Mouse (Mus musculus) midbrain, embryonic 11.5 days (tissue): Measurements from ENCODE around the gene Pomc. TPM values are rescaled to one million over a fixed set of nuclear protein-coding genes. Genes with fewer than 3 reads are reported as not detected.
"Not testable (repeated sequence)": the region's sequence is repeated elsewhere in the genome, so short reads cannot be mapped to it uniquely, and the experiment has no call there.

ENCODE experiments used
- ATAC-seq: fragments of 200-750 bp; cut with Nextera tagmentation; 2 replicates; pipeline ENCODE4 v1.8.0; 2017; ENCODE audit warnings: moderate TSS enrichment, moderate library complexity; ENCODE audit not compliant: low FRiP score
- DNase-seq: peaks from one replicate; pipeline ENCODE4 v3.0.0; 2015; ENCODE audit warnings: low spot score; ENCODE audit errors: missing footprints
- H3K27ac ChIP-seq: fragments of 300-500 bp; sonication (generic); 2 replicates; pipeline ENCODE4 v1.5.1; 2014; ENCODE audit warnings: low read depth, low read length
- H3K27me3 ChIP-seq: fragments of 300-500 bp; sonication (generic); 2 replicates; pipeline ENCODE4 v1.6.1; 2014; ENCODE audit warnings: mild to moderate bottlenecking, low read length, moderate library complexity, mixed read lengths; ENCODE audit not compliant: control insufficient read depth, insufficient read depth
- H3K36me3 ChIP-seq: fragments of 300-500 bp; sonication (generic); 2 replicates; pipeline ENCODE4 v1.6.1; 2014; ENCODE audit warnings: mild to moderate bottlenecking, low read length, moderate library complexity, mixed read lengths; ENCODE audit not compliant: control insufficient read depth, insufficient read depth
- H3K4me1 ChIP-seq: fragments of 300-500 bp; sonication (generic); 2 replicates; pipeline ENCODE4 v1.6.1; 2014; ENCODE audit warnings: low read length; ENCODE audit not compliant: control insufficient read depth, insufficient read depth
- H3K4me2 ChIP-seq: fragments of 300-500 bp; sonication (generic); 2 replicates; pipeline ENCODE4 v1.6.1; 2014; ENCODE audit warnings: mild to moderate bottlenecking, moderate library complexity
- H3K4me3 ChIP-seq: fragments of 300-500 bp; sonication (generic); 2 replicates; pipeline ENCODE4 v1.5.1; 2014; ENCODE audit warnings: low read depth, low read length
- H3K9ac ChIP-seq: fragments of 300-500 bp; sonication (generic); 2 replicates; pipeline ENCODE4 v1.6.1; 2014; ENCODE audit warnings: low read length
- H3K9me3 ChIP-seq: fragments of 300-500 bp; sonication (generic); 2 replicates; pipeline ENCODE4 v1.6.1; 2016; ENCODE audit warnings: low read length; ENCODE audit not compliant: control insufficient read depth
- WGBS: fragments of 180-500 bp; shearing (Covaris S2); extraction: QIAGEN DNeasy Blood & Tissue Kit; methylation state at CpG from one replicate; pipeline ENCODE4 v1.1.7; 2014; 5-methylcytosine and 5-hydroxymethylcytosine counted together
- polyA plus RNA-seq: library from polyadenylated mRNA; unstranded; fragments of >200 nt; fragmentation: Nextera tagmentation; extraction: Ambion mirVana; gene quantifications from 2 replicates; pipeline ENCODE4 v1.2.1, GENCODE M21; 2014

Gene Pomc
- polyA plus RNA-seq, 1 experiment from 2014 or later, result 6.9 TPM

DNA sequence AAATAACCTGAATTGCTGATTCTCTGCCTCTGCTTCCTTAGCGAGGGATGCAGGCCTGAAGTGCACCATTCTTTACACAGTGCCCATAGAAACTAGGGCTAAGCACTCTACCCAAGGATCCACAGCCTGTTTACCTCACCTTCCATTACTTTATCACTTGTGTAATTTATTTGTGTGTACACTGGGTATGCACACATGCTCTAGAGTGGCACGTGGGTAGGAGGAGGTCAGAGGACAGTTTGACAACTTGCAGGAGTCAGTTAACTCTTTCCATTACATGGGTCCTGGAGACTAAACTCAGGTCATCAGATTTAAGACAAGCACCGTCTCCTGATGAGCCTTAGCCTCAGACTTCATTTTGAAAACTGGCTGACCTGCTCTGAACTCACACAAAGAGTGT lies 36.2 kb upstream of the Pomc start:
- no peaks in the 10 kb centered on the region for H3K27me3 ChIP-seq
- ATAC-seq (no peak), DNase-seq (no peak)
- H3K4me1 ChIP-seq, result peaks cover 9% of the 10 kb centered on the region
- H3K27ac ChIP-seq, result no peak overlapping the region
- H3K4me3 ChIP-seq, result no peak overlapping the region
- no peaks in the 10 kb centered on the region for H3K9me3 ChIP-seq
- no peak overlapping the region for H3K9ac ChIP-seq
- H3K36me3 ChIP-seq, result no peaks in the 10 kb centered on the region
- 74% methylated on average over 3 of the region's 3 CpGs for WGBS
- H3K4me2 ChIP-seq, result no peak overlapping the region

DNA sequence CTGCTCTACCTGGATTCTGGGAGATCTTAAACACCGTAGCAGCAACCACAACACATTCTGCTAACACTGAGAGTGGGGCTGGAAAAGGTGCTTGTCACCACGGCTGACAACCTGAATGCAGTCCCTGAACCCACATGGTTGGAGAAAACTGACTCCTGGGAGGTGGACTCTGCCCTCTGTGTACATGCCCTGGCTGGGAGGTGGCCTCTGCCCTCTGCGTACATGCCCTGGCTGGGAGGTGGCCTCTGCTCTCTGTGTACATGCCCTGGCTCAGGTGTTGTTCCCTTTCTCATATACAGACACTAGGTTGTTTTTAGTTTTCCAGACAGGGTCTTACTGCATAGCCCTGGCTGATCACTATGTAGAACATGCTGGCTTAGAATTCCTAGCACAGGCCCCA lies 35.3 kb upstream of the Pomc start:
- Histone ChIP-seq H3K9ac (no peak overlapping the region), H3K27ac (no peak overlapping the region), H3K9me3 (no peaks in the 10 kb centered on the region), H3K36me3 (no peaks in the 10 kb centered on the region), H3K27me3 (no peaks in the 10 kb centered on the region), H3K4me2 (no peak overlapping the region), H3K4me3 (no peak overlapping the region), H3K4me1 (peaks cover 9% of the 10 kb centered on the region)
- ATAC-seq (no peak), DNase-seq (no peak)
- 81% methylated on average over 3 of the region's 3 CpGs for WGBS

DNA sequence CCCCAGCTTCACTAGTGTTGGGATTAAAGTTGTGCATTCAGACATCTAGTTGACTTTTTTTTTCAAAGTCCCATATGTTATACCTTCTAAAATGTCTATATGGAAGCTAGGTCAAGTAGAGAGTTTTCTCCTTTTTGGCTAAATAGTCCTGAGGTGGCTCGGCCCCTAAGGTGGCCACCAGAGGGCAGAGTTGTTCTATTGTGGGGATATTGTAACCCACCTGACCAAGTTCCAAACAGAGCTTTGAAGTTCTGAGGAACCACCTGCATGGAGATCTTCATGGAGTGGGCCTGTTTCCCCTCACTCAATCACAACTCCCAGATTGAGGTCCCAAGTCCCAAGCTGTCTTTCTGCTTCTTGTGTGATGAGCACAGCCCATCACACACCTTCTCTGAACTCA lies 28.6 kb upstream of the Pomc start:
- H3K9me3 ChIP-seq, result no peaks in the 10 kb centered on the region
- H3K36me3 ChIP-seq, result no peaks in the 10 kb centered on the region
- H3K9ac ChIP-seq, result no peak overlapping the region
- H3K4me2 ChIP-seq, result no peak overlapping the region
- no peak overlapping the region for H3K27ac ChIP-seq
- DNase-seq, result peak; percentile 93
- 0% methylated on average over 1 of the region's 1 CpGs for WGBS
- H3K4me1 ChIP-seq, result peaks cover 2% of the 10 kb centered on the region; the same call in 1 of the 2 replicates
- H3K4me3 ChIP-seq, result no peak overlapping the region
- H3K27me3 ChIP-seq, result no peaks in the 10 kb centered on the region
- peak; percentile 55; the same call in 1 of the 2 replicates for ATAC-seq

DNA sequence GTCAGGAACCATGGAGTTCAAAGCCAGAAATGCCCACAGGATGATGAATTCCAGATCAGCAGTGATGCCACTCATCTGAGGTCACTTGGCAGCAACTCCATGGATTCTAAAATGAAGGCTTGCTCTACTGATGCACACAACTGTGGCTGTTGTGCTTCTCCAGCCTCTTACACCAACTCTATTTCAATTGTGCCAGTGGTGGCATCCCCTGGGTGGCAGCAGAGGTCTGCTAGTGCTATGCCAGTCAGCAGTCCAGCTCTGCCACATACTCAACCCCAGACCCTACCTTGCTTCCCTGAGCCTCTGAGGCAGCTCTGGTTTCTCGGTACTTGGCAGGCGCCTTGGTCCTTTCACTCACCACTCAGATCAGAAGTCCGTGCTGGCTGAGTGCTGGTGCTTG lies 25.9 kb upstream of the Pomc start:
- Histone ChIP-seq H3K4me3 (no peak overlapping the region), H3K27ac (no peak overlapping the region), H3K9ac (no peak overlapping the region), H3K9me3 (no peaks in the 10 kb centered on the region), H3K27me3 (no peaks in the 10 kb centered on the region), H3K36me3 (no peaks in the 10 kb centered on the region), H3K4me2 (no peak overlapping the region), H3K4me1 (no peaks in the 10 kb centered on the region)
- WGBS, result 74% methylated on average over 3 of the region's 3 CpGs
- ATAC-seq (no peak), DNase-seq (no peak)

DNA sequence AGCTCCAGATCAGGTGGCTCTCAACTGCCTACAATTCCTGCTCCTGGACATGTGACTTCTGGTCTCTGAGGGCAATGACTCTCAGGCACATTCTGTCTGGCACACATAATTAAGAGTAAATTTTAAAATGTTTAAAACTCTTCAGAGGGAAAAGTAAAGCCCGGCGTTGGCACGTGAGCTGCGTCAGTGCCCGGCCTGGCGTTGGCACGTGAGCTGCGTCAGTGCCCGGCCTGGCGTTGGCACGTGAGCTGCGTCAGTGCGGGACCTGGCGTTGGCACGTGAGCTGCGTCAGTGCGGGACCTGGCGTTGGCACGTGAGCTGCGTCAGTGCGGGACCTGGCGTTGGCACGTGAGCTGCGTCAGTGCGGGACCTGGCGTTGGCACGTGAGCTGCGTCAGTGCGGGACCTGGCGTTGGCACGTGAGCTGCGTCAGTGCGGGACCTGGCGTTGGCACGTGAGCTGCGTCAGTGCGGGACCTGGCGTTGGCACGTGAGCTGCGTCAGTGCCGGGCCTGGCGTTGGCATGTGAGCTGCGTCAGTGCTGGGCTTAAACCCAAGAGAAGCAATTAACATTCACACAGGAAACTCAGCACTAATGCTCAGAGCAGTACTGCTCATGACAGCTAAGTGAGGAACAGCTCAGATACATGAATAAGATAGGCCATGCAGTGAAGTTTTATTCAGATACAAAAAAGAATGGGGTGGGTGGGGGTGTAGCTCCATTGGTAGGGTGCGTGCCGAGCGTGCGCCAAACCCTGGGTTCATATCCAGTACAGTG lies 24.5 kb upstream of the Pomc start:
- not testable (repeated sequence) for H3K9me3 ChIP-seq, H3K9ac ChIP-seq, H3K36me3 ChIP-seq, H3K4me3 ChIP-seq, H3K27ac ChIP-seq, H3K4me1 ChIP-seq, H3K4me2 ChIP-seq, H3K27me3 ChIP-seq, ATAC-seq
- peak; percentile 41 for DNase-seq
- 93% methylated on average over 29 of the region's 47 CpGs for WGBS

DNA sequence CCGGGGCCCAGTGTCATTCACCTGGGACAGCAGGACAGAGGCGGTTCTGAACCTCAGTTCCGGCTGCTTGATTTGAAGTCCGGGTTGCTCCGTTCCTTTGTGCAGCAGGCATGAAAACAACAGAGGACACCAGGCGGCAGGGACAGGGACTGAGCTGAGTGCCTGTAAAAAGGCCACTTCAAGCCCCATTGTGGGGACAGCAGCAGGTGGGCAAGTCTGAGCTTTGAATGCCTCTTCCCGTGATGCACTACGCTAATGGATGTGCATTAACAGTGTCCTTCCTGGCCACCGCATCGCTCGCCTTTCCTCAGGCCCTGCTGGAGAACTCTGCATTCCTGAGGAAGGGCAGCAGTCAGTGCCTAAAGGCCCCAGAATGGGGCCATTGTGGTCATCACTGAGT lies 12.7 kb upstream of the Pomc start:
- Histone ChIP-seq H3K36me3 (no peaks in the 10 kb centered on the region), H3K4me2 (no peak overlapping the region), H3K9ac (0 out of 2 replicates have a peak overlapping the region, but pooled peaks have one; percentile 17), H3K4me3 (no peak overlapping the region), H3K27me3 (peaks cover 2% of the 10 kb centered on the region; the same call in 1 of the 2 replicates), H3K4me1 (peaks cover 5% of the 10 kb centered on the region; the same call in 1 of the 2 replicates), H3K27ac (no peak overlapping the region), H3K9me3 (no peaks in the 10 kb centered on the region)
- 11% methylated on average over 11 of the region's 11 CpGs for WGBS
- ATAC-seq (peak; percentile 61; the same call in 1 of the 2 replicates), DNase-seq (peak; percentile 84)

DNA sequence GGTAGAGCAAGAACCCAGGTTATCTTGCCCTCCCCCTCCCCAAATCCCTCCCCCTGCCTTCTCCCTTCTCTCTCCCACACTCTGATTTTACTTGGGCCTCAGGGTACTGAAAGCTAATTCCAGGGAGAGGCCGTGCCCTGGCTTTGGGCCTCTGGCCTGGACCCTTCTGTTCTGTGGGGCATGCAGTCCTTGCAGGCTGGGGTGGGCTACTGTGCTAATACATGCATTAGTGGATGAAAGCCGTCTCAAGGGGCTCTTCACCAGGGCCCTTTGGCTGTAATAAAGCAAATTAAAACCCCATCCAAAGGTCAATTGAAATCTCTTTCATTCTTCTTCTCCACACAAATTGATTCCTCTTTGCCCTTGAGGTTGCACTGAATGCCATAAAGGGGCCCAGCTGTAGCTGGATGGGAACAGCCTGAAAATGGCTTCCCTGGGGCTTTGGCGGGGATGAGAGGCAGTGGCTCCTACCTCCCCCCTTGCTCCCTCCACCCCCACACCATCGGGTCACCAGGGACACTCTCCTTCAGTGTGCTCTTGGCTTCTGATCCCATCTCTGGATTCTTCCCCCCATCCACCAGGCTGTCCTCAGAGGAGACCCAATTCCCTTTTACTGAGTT lies 10.2 kb upstream of the Pomc start:
- Histone ChIP-seq H3K4me2 (no peak overlapping the region), H3K27me3 (peaks cover 2% of the 10 kb centered on the region; the same call in 1 of the 2 replicates), H3K27ac (no peak overlapping the region), H3K36me3 (no peaks in the 10 kb centered on the region), H3K9ac (no peak overlapping the region), H3K4me1 (peaks cover 5% of the 10 kb centered on the region; the same call in 1 of the 2 replicates), H3K9me3 (no peaks in the 10 kb centered on the region), H3K4me3 (no peak overlapping the region)
- WGBS, result 46% methylated on average over 4 of the region's 4 CpGs
- peak; percentile 70; the same call in 1 of the 2 replicates for ATAC-seq
- DNase-seq, result no peak

DNA sequence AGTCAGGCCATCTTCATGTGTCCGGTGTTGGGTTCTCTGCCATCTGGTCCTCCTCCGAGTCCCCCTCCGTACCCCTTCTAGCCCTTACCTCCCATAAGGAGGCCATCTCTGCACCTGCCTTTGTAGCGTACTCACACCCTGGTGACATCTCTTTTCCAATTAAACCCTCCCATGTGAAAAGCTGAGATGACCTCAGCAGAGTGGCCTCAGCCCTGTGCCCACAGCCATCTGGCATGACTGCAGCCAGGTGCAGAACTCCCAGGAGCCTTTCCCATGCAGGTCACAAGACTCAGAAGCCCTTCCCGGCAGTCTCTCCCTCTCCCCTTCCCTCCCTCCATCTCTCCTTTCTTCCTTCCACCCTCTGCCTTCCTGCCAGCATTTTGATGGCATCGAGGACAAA lies 7.2 kb upstream of the Pomc start:
- Histone ChIP-seq H3K9ac (no peak overlapping the region), H3K4me3 (no peak overlapping the region), H3K27me3 (peaks cover 2% of the 10 kb centered on the region; the same call in 1 of the 2 replicates), H3K4me1 (no peaks in the 10 kb centered on the region; the same call in 1 of the 2 replicates), H3K4me2 (no peak overlapping the region), H3K36me3 (no peaks in the 10 kb centered on the region), H3K9me3 (no peaks in the 10 kb centered on the region), H3K27ac (no peak overlapping the region)
- 77% methylated on average over 6 of the region's 6 CpGs for WGBS
- DNase-seq, result no peak
- no peak for ATAC-seq

DNA sequence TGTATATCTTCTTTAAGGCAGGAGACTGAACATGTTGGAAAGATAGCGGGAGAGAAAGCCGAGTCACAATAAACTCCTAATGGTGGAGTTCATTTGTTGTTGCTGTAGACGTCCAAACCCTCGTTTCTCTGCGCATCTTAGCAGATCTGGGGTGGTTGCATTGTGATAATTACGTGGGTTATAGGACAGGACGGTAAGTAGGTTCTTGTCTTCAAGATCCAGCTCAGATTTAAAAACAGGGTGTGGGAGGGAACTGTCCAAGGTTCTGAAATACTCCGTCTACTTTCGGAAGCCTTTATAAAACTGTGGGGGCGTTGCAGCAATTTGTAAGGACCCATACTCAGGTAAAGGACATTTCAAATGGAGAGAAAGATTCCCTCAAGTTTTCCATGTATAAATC lies 620 bp downstream of the Pomc start:
- H3K9me3 ChIP-seq, result no peaks in the 10 kb centered on the region
- no peaks in the 10 kb centered on the region for H3K36me3 ChIP-seq
- ATAC-seq (no peak), DNase-seq (peak; percentile 84)
- H3K27me3 ChIP-seq, result peaks cover 13% of the 10 kb centered on the region
- H3K4me3 ChIP-seq, result no peak overlapping the region
- H3K9ac ChIP-seq, result no peak overlapping the region
- WGBS, result 27% methylated on average over 10 of the region's 10 CpGs
- H3K27ac ChIP-seq, result no peak overlapping the region
- peaks cover 4% of the 10 kb centered on the region; the same call in 1 of the 2 replicates for H3K4me1 ChIP-seq
- H3K4me2 ChIP-seq, result no peak overlapping the region
